ENCODE assay signal across 18 mouse cellular contexts in the genomic region with DNA sequence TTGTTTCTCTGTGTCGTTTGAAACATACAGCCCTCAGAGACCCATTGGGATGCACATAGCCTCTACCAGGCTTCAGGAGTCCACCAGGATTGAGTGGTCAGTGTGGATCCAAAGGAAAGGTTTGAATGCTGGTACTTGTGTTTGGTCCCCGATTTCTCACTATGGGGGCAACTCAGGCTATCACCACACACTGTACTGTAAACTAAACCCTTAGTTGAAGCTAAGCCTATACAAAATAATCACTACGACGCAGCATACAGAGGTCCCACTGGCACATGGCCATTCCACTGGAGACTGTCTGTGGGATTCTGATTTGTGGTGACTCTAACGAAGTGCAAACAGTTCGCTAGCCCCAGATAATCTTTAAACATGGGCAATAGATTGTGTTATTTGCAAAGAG.
DNase-seq lines count a peak whose midpoint lies in the region; TF ChIP-seq lines count a peak whose summit lies in the region.
"Had no signal": no experiment of that assay in that cellular context is flagged by ENCODE, and none has a peak within 500 bp of the region (broad histone marks: within the 10 kb centered on the region; RNA-seq: fewer than 3 reads in every experiment).

No protein-coding gene starts in this region.

- TF ChIP-seq CTCF in layer of hippocampus, adult 2 months (conservative IDR thresholded peaks at IDR 0.05), result no peak

- H3K4me3 ChIP-seq in heart, embryonic 10.5 days, result no peak overlapping the region
- H3K4me3 ChIP-seq in layer of hippocampus, adult 2 months, result no peak overlapping the region
- H3K4me3 ChIP-seq: embryonic facial prominence, embryonic 13.5 days; embryonic facial prominence, embryonic 15.5 days; erythroblast, embryonic 14.5 days; forebrain, embryonic 10.5 days; forebrain, embryonic 12.5 days had no signal

- peaks cover 9% of the 10 kb centered on the region; the same call in 1 of the 2 replicates for H3K4me1 ChIP-seq in heart, embryonic 10.5 days

- H3K27ac ChIP-seq in heart, embryonic 10.5 days, result no peak overlapping the region
- H3K27ac ChIP-seq in layer of hippocampus, adult 2 months, result peak overlapping the region; percentile 80; the same call in 1 of the 2 replicates
- H3K27ac ChIP-seq: embryonic facial prominence, embryonic 13.5 days; embryonic facial prominence, embryonic 15.5 days; forebrain, embryonic 10.5 days; forebrain, embryonic 12.5 days had no signal

- 93% methylated on average over 6 of the region's 6 CpGs for WGBS in heart, embryonic 10.5 days

- no peaks in the 10 kb centered on the region for H3K9me3 ChIP-seq in heart, embryonic 10.5 days
- H3K9me3 ChIP-seq: embryonic facial prominence, embryonic 13.5 days; embryonic facial prominence, embryonic 15.5 days; forebrain, embryonic 10.5 days; forebrain, embryonic 12.5 days had no signal

- no peaks in the 10 kb centered on the region for H3K36me3 ChIP-seq in heart, embryonic 10.5 days
- H3K36me3 ChIP-seq: embryonic facial prominence, embryonic 13.5 days; embryonic facial prominence, embryonic 15.5 days; forebrain, embryonic 10.5 days; forebrain, embryonic 12.5 days had no signal

- DNase-seq in heart, adult 11 months, result peak; percentile 70
- DNase-seq in heart, embryonic 10.5 days (ENCODE audit: low spot score), result no peak
- DNase-seq in layer of hippocampus, adult 2 months (ENCODE audit: low spot score in 2 of 2), result no peak
- no peak for DNase-seq in layer of hippocampus, adult 11-12 months (ENCODE audit: low spot score)
- DNase-seq: adrenal gland, adult 2 months; adrenal gland, postnatal 10 days; adrenal gland, postnatal 25 days; cerebellum, adult 11 months; cerebellum, adult 18-20 months; cerebellum, adult 8-10 months; cerebellum, postnatal 10 days; cerebellum, postnatal 36 days; embryo, embryonic 11 days had no signal

- no peaks in the 10 kb centered on the region for H3K27me3 ChIP-seq in heart, embryonic 10.5 days (ENCODE audit: insufficient read depth, poor library complexity, severe bottlenecking)
- H3K27me3 ChIP-seq: embryonic facial prominence, embryonic 13.5 days; embryonic facial prominence, embryonic 15.5 days had no signal
